Mouse (Mus musculus): Measurements from ENCODE around the gene Oxsr1.
"Not testable (repeated sequence)": the region's sequence is repeated elsewhere in the genome, so short reads cannot be mapped to it uniquely, and the experiment has no call there.

Oxsr1 gene

DNA sequence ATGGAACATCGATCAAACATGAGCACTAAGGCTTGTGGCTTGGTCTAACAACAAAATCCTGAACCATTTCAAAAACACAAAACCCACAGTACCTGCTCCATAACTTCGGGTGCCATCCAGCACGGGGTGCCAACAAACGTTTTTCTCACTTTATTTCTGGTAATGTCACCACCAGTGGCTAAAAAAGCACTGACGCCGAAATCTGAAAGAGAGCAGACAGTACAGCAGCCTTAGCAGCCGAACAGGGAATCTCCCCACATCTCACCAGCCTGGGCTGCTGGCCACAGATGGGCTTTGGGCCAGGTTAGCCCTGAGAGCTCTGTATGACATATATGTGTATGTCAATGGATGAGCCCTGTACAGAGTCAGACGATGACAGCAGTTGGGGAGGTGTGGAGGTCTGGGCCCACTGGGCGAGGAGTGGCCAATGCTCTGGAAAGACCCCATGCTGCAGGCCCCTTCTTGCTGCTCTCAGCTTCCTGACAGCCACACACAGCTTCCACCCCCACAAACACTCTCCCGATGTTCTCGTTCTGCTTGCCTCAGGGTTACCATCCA, 53.6 kb downstream of the Oxsr1 start:
- no peak for DNase-seq

DNA sequence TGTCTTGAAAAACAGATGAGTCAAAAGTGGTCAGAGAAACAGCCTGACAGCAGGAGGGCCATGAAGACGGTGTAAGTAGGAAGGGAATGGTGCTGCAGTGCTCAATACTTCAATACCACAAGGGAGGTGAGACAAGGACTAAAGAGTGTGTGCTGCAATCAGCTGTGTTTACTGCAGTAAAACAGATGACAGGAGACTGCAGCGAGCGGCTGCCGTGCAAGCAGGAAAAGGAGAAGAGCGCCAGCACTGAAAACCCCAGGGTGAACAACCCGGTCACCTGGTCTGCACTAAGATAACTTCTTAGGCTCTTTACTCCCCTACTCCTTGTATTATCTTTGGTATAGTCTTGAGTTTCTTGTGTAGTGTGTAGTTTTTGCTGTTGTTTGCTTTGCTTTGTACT, 54.1 kb downstream of the Oxsr1 start:
- DNase-seq = no peak

- DNase-seq = not testable (repeated sequence)
Measured at GRCm38 (mm10) chr9:119266121-119266395, 56.2 kb downstream of the Oxsr1 start.

DNA sequence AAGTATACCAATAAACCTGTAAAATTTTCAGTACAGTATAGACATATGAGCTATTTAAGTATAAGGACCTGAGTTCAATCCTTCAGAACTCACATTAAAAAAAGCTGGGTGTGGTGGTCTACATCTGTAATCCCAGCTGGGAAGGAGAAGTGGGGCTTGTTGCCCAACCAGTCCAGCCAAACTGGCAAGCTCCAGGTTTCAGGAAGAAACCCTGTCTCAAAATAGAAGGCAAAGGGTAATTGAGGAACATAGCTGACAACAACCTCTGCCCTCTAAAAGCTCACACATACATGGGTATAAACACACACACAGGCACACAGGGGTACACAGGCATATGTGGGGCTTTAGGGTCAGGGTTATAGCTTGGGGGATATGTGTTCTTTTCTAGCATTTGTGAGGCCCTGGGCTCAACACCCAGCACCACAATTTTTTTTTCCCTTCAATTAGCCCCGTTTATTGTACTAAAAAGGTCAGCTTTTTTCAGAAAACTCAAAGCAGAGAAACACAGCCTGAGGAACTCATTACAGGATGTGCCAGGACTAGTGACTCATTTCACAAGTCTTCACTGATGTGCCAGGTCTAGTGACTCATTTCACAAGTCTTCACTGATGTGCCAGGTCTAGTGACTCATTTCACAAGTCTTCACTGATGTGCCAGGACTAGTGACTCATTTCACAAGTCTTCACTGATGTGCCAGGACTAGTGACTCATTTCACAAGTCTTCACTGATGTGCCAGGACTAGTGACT, 56.7 kb downstream of the Oxsr1 start:
- DNase-seq = not testable (repeated sequence)

GRCm38 (mm10) chr9:119263067-119263466, 59.2 kb downstream of the Oxsr1 start:
- DNase-seq = no peak

GRCm38 (mm10) chr9:119260825-119261224, 61.4 kb downstream of the Oxsr1 start:
- DNase-seq = no peak

DNA sequence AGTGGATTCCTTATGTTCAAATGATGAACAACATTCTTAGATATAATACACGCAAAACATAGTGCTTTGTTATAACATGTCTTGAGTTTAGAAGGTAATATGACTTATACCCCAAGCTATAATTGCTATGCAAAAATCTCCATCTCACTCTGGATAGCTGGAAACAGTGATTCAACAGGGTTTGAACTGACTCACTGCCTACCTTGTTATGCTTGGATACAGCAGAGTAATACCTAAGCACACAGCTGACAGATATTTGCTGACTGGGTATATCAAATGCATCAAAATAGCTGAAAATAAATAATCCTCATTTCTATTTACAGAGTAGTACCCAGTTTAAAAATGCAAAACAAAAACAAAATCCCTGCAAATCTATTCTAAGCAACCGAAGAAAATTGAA, 63.4 kb downstream of the Oxsr1 start:
- no peak for DNase-seq

DNA sequence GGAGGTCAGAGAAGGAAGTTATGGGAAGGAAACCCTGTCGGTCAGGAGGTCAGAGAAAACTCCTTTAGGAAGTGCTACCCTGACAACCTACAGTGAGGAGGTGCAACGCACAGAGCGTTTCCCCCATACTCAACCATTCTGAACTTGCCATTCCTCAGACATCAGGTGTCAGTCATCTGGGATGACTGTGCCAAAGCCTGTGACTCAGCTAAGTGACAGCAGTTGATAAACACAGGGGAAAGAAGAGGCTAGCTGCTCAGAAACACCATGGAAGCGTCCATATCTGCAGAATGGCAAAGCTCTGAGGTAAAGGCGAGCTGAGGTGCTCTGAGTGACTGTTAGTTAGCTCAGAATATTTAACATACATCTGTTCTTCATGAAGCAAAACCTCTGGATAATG, 64.1 kb downstream of the Oxsr1 start:
- DNase-seq = no peak

DNA sequence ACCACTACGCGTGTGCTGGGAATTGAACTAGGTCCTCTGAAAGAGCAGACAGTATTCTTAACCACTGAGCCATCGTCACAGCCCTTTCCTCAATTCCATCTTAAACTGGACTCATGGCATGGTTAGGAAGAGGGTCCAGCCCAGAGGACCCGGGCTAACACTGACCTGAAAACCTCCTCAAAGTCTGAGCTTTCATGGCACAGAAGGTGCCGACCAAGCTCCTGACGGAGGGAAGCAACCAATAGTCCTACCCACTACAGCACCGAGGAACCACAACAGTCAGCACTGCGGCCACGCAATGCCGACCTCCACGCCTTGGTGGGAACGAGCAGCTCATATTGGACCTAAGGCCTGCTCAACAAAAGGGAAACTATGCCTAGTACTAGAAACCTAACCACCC, 66.1 kb downstream of the Oxsr1 start:
- no peak for DNase-seq

GRCm38 (mm10) chr9:119255096-119255495, 67.1 kb downstream of the Oxsr1 start:
- DNase-seq = no peak

DNA sequence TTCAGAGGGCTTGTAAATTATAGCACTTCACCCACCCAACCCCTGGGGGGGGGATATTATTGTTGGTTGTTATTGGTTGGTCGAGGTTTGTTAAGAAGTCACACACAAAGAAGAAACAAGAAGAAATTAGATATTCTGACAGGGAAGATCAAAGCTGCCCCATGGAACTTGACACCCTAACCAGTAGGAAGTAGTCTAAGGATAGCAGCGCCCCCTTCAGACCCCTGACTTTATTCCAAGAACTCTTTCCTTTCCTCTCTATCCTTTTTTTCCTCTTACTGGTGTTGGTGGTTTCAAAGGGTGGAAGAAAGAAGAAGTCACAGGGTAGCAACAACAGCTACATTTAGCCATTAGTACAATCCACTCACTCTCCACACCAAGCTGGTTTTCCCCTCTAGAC, 68.0 kb downstream of the Oxsr1 start:
- no peak for DNase-seq

GRCm38 (mm10) chr9:119247996-119248395, 74.2 kb downstream of the Oxsr1 start:
- no peak for DNase-seq

DNA sequence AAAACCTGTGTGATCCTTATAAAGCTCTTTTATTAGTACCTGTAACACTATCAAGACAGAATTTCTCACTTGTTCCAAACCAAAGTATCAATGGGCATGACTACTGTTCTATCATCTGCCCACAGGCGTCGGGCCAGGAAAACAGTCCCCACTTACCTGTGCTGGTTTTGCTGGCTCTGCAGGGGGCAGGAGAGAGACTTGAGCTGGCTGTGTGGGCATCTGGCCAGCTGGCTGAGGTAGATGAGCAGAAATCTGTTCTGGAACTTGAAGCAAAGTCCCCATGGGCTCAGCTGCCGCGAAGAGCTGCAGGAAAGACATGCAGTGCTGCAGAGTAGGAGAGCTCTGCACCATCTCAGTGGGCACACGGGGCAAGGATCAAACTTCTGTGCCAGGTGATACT, 75.4 kb downstream of the Oxsr1 start:
- no peak for DNase-seq

DNA sequence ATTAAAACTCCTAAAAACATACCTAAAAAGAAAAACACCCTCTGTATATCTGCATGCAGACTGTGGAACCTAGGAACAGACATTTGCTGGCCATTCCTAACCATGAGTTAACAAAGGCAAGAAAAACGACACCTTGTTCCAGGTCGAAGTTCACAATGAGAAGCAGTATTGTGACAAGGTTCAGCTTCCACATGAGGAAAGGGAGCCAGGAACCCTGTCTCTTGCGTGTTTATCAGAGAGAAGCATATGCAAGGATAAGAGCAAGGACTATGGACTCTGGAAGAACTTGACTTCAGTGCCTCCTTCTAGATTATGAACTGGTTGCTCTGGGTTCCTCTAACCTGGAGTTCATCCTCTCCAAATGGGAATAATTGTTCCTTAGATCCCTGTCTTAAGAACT, 78.2 kb downstream of the Oxsr1 start:
- DNase-seq = no peak

DNA sequence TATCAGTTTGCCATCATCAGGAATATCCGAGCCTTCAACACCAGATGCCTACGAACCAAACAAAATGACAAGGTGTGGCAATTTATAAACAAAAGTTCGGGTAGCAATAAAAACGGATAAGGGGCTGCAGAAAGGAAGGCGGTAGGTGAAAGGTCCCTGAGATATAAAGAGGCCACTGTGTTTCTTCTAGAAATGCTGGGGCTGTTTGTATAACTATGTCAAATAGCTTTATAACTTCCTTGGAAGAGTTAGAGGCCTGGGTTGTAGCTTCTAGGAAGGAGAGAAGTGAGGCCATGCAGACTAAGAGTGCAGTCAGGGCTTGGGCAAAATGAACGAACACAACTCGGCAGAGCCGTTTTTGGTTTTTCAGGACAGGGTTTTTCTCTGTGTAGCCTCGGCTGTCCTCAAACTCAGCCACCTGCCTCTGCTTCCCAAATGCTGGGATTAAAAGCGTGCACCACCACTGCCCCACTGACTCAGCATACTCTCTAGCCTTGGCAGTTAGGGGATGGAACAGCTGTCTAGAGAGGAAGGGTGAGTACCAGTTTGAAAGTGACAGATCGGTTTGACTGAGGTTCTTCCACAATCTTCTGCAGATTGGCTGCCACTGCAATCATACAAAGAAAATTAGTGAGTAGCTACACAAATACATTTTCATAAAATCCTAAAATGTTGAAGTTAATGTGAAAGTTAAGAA, 80.9 kb downstream of the Oxsr1 start:
- DNase-seq = no peak

DNA sequence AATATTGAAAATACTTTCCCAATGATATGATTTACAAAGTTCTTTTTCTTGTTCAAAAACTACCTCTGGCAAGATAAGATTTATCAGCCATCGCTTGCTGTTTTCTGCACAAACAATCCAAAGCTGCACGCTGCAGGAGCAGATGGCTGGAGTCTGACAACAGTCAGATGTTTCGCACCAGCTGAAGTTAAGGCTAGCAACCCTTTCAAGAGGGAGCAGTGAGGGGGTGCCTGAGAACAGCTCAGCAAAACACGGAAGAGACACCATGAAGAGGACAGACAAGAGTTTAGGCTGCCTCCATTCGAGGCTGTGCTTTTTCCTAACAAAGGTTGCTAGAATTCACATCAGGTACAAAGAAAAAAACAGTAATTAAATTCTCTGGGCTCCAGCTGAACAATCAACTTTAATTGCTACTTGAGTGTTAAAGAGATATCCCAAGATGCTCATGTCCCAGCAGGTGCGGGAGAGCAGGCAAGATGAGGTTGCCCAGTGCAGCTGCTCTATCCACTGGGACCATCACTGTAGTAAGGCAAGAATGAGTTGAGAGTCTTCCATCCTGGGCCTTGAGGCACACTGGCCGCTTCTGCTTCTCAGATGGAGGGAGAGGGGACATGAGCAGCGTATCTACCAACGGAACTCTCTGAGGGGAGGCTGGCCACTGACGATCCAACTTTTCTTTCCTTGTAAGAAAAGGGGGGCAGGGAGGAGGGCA, 81.8 kb downstream of the Oxsr1 start:
- DNase-seq = no peak

DNA sequence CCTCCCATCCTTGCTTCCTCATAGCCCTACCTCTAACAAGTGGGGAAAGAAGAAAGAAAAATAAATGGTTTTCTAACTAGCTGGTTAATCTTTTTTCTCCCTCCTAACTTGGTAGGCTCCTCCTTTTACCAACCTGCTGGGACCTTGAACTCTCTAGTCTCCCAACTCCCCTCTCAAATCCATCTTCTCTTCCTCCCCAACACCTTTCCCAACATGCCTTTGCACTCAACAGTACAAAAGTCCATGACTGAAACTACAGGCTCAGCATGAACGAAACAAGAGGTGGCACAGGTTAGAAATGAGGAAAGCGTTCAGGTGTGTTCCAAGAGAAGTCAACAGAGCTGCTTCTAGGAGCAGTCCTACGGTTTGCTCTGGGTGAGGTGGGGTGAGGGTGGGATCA, 83.0 kb downstream of the Oxsr1 start:
- no peak for DNase-seq

DNA sequence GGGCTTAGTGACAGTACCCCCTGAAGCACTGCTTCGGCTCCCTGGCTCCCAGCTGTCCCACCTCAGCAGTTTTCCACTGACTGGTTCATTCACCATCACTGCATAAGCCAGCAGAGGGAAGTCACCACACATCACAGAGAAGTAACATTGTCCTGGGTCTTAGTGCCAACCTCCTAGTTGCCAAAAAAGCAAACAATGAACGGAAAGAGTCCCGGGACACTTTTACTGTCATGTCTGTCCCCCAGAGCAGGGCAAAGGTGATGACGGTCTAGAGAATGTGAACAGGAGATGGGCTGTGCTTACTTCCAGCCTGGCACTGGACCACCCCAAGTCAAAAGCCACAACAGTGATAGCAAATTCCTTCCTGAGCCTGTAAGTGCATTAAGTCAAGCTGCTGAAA, 83.4 kb downstream of the Oxsr1 start:
- no peak for DNase-seq

DNA sequence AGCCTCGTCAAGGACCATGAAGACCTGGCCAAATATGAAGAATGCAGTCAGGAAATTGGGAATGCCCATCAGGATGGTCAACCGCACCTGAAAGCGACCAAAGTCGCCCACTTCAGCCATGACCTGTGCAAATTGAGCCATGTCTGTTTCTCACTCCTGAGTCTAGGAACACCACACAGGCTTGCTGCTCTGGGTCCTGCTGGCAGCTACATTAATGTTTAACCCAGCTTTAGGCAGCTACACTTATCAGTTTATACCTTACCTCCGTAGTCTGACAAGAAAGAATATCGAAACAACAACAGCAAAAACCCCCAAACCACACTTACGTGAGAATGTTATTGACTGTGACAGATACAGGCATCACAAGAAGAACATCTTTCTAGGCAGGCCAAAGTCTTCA, 90.7 kb downstream of the Oxsr1 start:
- DNase-seq = no peak

DNA sequence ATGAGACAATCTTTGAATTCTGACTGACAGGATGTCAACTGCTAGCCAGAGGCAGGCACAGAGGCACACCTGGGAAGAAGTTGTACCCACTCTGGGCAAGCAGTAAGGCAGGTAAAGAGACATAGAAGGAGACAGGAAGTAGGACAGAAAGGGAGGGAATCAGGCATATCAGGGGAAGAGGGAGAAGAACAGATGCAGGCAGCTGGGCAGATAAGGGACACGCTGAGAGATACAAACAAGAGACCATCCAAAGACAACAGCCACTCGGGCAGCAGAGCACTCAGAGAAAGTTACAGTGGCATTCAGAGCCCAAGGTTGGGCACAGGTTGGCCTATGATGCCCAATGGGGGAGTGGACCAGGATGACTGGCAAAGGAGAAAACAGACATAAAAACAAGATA, 91.4 kb downstream of the Oxsr1 start:
- DNase-seq = no peak

GRCm38 (mm10) chr9:119220249-119220648, 102.0 kb downstream of the Oxsr1 start:
- no peak for DNase-seq

GRCm38 (mm10) chr9:119219667-119220066, 102.6 kb downstream of the Oxsr1 start:
- DNase-seq = no peak

DNA sequence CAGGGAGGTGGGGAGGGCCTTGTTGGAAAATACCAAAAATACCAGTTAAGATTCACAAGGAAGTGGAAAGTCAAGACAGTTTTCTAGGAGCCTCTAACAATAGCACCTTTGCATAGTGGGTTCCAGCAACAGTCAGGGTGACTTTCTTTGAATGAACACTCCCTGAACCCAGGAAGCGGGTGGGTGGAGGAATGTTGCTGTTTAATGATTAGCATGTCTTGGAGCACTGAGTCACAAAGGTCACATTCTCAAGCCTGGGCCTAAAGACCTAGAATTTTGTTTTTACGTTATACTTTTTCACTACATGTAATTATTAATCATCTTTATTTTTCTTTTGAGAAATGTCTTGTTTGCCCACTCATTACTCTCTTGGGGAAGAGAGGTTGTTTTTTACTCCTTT, 106.9 kb downstream of the Oxsr1 start:
- not testable (repeated sequence) for DNase-seq

DNA sequence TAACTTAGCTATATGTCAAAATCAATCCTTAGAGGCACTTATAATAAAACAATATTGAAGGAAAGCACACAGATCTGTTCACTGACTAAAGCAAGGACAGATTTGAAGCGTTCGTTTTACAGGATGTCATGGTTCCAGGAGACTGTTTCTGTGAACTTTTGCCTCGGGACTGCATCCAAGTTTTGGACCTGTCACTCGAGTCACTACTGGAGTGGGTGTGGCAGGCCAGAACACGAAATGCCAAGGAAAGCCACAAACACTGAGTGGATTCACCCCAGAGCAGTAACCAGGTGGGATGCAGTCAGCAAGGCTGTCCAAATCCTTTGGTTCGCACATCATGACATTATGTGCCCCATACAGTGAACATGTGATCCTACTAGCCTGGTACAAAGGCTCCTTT, 107.6 kb downstream of the Oxsr1 start:
- DNase-seq = no peak
